Mouse (Mus musculus) right cerebral cortex, postnatal 25 days (tissue): Measurements from ENCODE around the gene Gm48552.

ENCODE experiments used
- DNase-seq: peaks from one replicate; pipeline ENCODE4 v3.0.0; 2022

The Gm48552 gene

GRCm38 (mm10) chr10:81362336-81362949 is 26.4 kb upstream of the Gm48552 start:
- DNase-seq: no peak

GRCm38 (mm10) chr10:81363436-81364346 is 25.1 kb upstream of the Gm48552 start:
- no peak for DNase-seq

- no peak for DNase-seq
Measured at GRCm38 (mm10) chr10:81364666-81365065, 24.1 kb upstream of the Gm48552 start.

GRCm38 (mm10) chr10:81365073-81365472 is 23.7 kb upstream of the Gm48552 start:
- DNase-seq: peak; percentile 54

GRCm38 (mm10) chr10:81365672-81366476 is 22.9 kb upstream of the Gm48552 start, which contains the start of gene 4930404N11Rik:
4930404N11Rik (minus strand) TSS chr10:81365816.
- no peak for DNase-seq

GRCm38 (mm10) chr10:81366477-81367206 is 22.2 kb upstream of the Gm48552 start:
- DNase-seq: no peak

GRCm38 (mm10) chr10:81367207-81367495 is 21.7 kb upstream of the Gm48552 start:
- DNase-seq: no peak

GRCm38 (mm10) chr10:81375322-81375721 is 13.5 kb upstream of the Gm48552 start:
- no peak for DNase-seq

GRCm38 (mm10) chr10:81376561-81377361 is 12.0 kb upstream of the Gm48552 start:
- no peak for DNase-seq

- no peak for DNase-seq
Measured at GRCm38 (mm10) chr10:81377362-81377664, 11.5 kb upstream of the Gm48552 start.

GRCm38 (mm10) chr10:81377793-81378552 is 10.8 kb upstream of the Gm48552 start, which contains the start of gene Fzr1:
Fzr1 (minus strand) TSS chr10:81378516.
- no peak for DNase-seq

- DNase-seq: peak; percentile 100
Measured at GRCm38 (mm10) chr10:81378553-81379182, 10.1 kb upstream of the Gm48552 start.

GRCm38 (mm10) chr10:81379183-81379553 is 9.6 kb upstream of the Gm48552 start:
- no peak for DNase-seq

- no peak for DNase-seq
Measured at GRCm38 (mm10) chr10:81379809-81380378, 8.9 kb upstream of the Gm48552 start.

- DNase-seq: no peak
Measured at GRCm38 (mm10) chr10:81382039-81382438, 6.8 kb upstream of the Gm48552 start.

- DNase-seq: peak; percentile 97
Measured at GRCm38 (mm10) chr10:81383802-81384604, 4.8 kb upstream of the Gm48552 start, which contains the start of the genes Dohh and Gm48551. Dohh (plus strand) TSS chr10:81384428. Gm48551 (plus strand) TSS chr10:81384466.

- DNase-seq: no peak
Measured at GRCm38 (mm10) chr10:81384605-81384982, 4.2 kb upstream of the Gm48552 start.

GRCm38 (mm10) chr10:81385603-81386306 is 3.0 kb upstream of the Gm48552 start:
- DNase-seq: no peak

- DNase-seq: no peak
Measured at GRCm38 (mm10) chr10:81387716-81388115, 1.1 kb upstream of the Gm48552 start.
